ENCODE assay signal across 8 mouse cellular contexts in genomic region chr3:96812395-96813091, GRCm38 (mm10). TPM values are rescaled to one million over a fixed set of nuclear protein-coding genes. Genes with fewer than 3 reads are reported as not detected.
DNase-seq lines count a peak whose midpoint lies in the region; ATAC-seq and TF ChIP-seq lines count a peak whose summit lies in the region.

No protein-coding gene starts in this region.

- peak; percentile 70 for DNase-seq in midbrain, embryonic 10.5 days (ENCODE audit: low spot score)
- peak; percentile 70 for DNase-seq in embryo, embryonic 9.5 days (ENCODE audit: extremely low spot score)
- peak; percentile 35 to 62 for DNase-seq in heart, adult 9 months (ENCODE audit: low spot score in 2 of 2)
- DNase-seq in liver, adult 2 months (ENCODE audit: extremely low read depth, low read depth, low spot score), result peak; percentile 67
- DNase-seq in naive thymus-derived CD4-positive, alpha-beta T cell, adult 2 months (ENCODE audit: low read depth), result peak; percentile 91

- no peak overlapping the region for H3K27ac ChIP-seq in midbrain, embryonic 10.5 days (replicated peaks)
- no peak overlapping the region for H3K27ac ChIP-seq in midbrain, embryonic 15.5 days
- no peak overlapping the region for H3K27ac ChIP-seq in kidney, embryonic 15.5 days
- H3K27ac ChIP-seq in liver, adult 2 months (replicated peaks; ENCODE audit: insufficient read depth, low read depth, low read length), result no peak overlapping the region
- no peak overlapping the region for H3K27ac ChIP-seq in stomach, embryonic 14.5 days (ENCODE audit: low read length)

- H3K79me2 ChIP-seq in liver, adult 2 months (ENCODE audit: control insufficient read depth, insufficient read depth, low read length), result no peaks in the 10 kb centered on the region

- no peaks in the 10 kb centered on the region; the same call in 1 of the 2 replicates for H3K9me3 ChIP-seq in midbrain, embryonic 10.5 days (replicated peaks)
- no peaks in the 10 kb centered on the region for H3K9me3 ChIP-seq in midbrain, embryonic 15.5 days
- no peaks in the 10 kb centered on the region for H3K9me3 ChIP-seq in kidney, embryonic 15.5 days (replicated peaks)
- no peaks in the 10 kb centered on the region for H3K9me3 ChIP-seq in stomach, embryonic 14.5 days (ENCODE audit: control insufficient read depth, low read depth, low read length)

- TF ChIP-seq POLR2A in liver, adult 2 months (IDR thresholded peaks at IDR 0.05; ENCODE audit: extremely low read depth, insufficient read depth, low read length), result no peak

- peaks cover 9% of the 10 kb centered on the region for H3K4me1 ChIP-seq in midbrain, embryonic 10.5 days
- H3K4me1 ChIP-seq in midbrain, embryonic 15.5 days, result peaks cover 6% of the 10 kb centered on the region
- H3K4me1 ChIP-seq in kidney, embryonic 15.5 days, result peaks cover 12% of the 10 kb centered on the region
- no peaks in the 10 kb centered on the region for H3K4me1 ChIP-seq in liver, adult 2 months (ENCODE audit: control insufficient read depth, insufficient read depth, low read length)
- H3K4me1 ChIP-seq in stomach, embryonic 14.5 days (ENCODE audit: control insufficient read depth, insufficient read depth, low read length), result peaks cover 3% of the 10 kb centered on the region; the same call in 1 of the 2 replicates

- H3K4me2 ChIP-seq in midbrain, embryonic 15.5 days, result no peak overlapping the region
- peak overlapping the region; percentile 45 for H3K4me2 ChIP-seq in kidney, embryonic 15.5 days
- H3K4me2 ChIP-seq in stomach, embryonic 14.5 days (replicated peaks; ENCODE audit: low read depth, low read length), result no peak overlapping the region

- no peak overlapping the region for H3K9ac ChIP-seq in midbrain, embryonic 15.5 days
- no peak overlapping the region for H3K9ac ChIP-seq in kidney, embryonic 15.5 days
- H3K9ac ChIP-seq in liver, adult 2 months (ENCODE audit: low read depth, low read length), result peak overlapping the region; percentile 49; the same call in 1 of the 2 replicates
- no peak overlapping the region for H3K9ac ChIP-seq in stomach, embryonic 14.5 days (replicated peaks; ENCODE audit: low read depth, low read length)

- H3K27me3 ChIP-seq in midbrain, embryonic 10.5 days (ENCODE audit: low read depth, poor library complexity, severe bottlenecking), result no peaks in the 10 kb centered on the region
- no peaks in the 10 kb centered on the region for H3K27me3 ChIP-seq in midbrain, embryonic 15.5 days (replicated peaks)
- H3K27me3 ChIP-seq in kidney, embryonic 15.5 days, result 0 out of 2 replicates have a peak, but pooled peaks cover 3% of the 10 kb centered on the region
- no peaks in the 10 kb centered on the region for H3K27me3 ChIP-seq in liver, adult 2 months (ENCODE audit: control insufficient read depth, insufficient read depth, low read length)
- no peaks in the 10 kb centered on the region for H3K27me3 ChIP-seq in stomach, embryonic 14.5 days (ENCODE audit: control insufficient read depth, insufficient read depth, low read length)

- no peaks in the 10 kb centered on the region for H3K36me3 ChIP-seq in midbrain, embryonic 10.5 days
- H3K36me3 ChIP-seq in midbrain, embryonic 15.5 days (replicated peaks), result no peaks in the 10 kb centered on the region
- H3K36me3 ChIP-seq in kidney, embryonic 15.5 days, result no peaks in the 10 kb centered on the region
- no peaks in the 10 kb centered on the region for H3K36me3 ChIP-seq in liver, adult 2 months (ENCODE audit: control insufficient read depth, insufficient read depth, low read length)
- H3K36me3 ChIP-seq in stomach, embryonic 14.5 days (ENCODE audit: control insufficient read depth, insufficient read depth, low read length), result no peaks in the 10 kb centered on the region

- WGBS in midbrain, embryonic 10.5 days, result 47% methylated on average over 20 of the region's 20 CpGs
- 46% methylated on average over 20 of the region's 20 CpGs for WGBS in midbrain, embryonic 15.5 days
- 41% methylated on average over 20 of the region's 20 CpGs for WGBS in kidney, embryonic 15.5 days
- 38% methylated on average over 20 of the region's 20 CpGs for WGBS in liver, adult 2 months
- 33% methylated on average over 20 of the region's 20 CpGs for WGBS in stomach, embryonic 14.5 days

- no peak overlapping the region for H3K4me3 ChIP-seq in midbrain, embryonic 10.5 days
- H3K4me3 ChIP-seq in midbrain, embryonic 15.5 days, result no peak overlapping the region
- H3K4me3 ChIP-seq in kidney, embryonic 15.5 days (replicated peaks), result 0 out of 2 replicates have a peak overlapping the region, but pooled peaks have one; percentile 16
- H3K4me3 ChIP-seq in liver, adult 2 months (ENCODE audit: insufficient read depth, low read depth, low read length), result peak overlapping the region; percentile 9; the same call in 1 of the 2 replicates
- H3K4me3 ChIP-seq in stomach, embryonic 14.5 days (ENCODE audit: low read depth, low read length), result no peak overlapping the region

- peak; percentile 86 for TF ChIP-seq CTCF in liver, adult 2 months (IDR thresholded peaks at IDR 0.05; ENCODE audit: low read depth, low read length)

- ATAC-seq in midbrain, embryonic 15.5 days (replicated peaks), result no peak
- peak; percentile 79 for ATAC-seq in kidney, embryonic 15.5 days (replicated peaks; ENCODE audit: low FRiP score)
- ATAC-seq in stomach, embryonic 14.5 days (ENCODE audit: insufficient number of reproducible peaks, insufficient read depth, low FRiP score, low read depth), result 0 out of 2 replicates have a peak, but pooled peaks have one; percentile 33

RNA-seq across cellular contexts. Expression of gene Pdzk1, which starts 16.5 kb away (rescaled TPM):
- polyA plus RNA-seq in midbrain, embryonic 10.5 days (2016; fragmentation: Nextera tagmentation; extraction: Ambion mirVana), result 0.57 and 1.0 TPM in 2 replicates
- polyA plus RNA-seq in midbrain, embryonic 15.5 days (2015; fragmentation: Nextera tagmentation; extraction: Ambion mirVana), result 0.17 and 0.36 TPM in 2 replicates
- polyA plus RNA-seq in kidney, embryonic 15.5 days (2015; fragmentation: Nextera tagmentation; extraction: Ambion mirVana), result 125 and 138 TPM in 2 replicates
- total RNA-seq in liver, adult 2 months (2014; rRNA removed), result 48.5 and 60.4 TPM in 2 replicates
- polyA plus RNA-seq in liver, adult 2 months (2012; rRNA removed), result 20.1 and 22.7 TPM in 2 replicates
- 0.28 TPM in 1 of 2 replicates, not detected in the other for polyA plus RNA-seq in stomach, embryonic 14.5 days (2014; fragmentation: Nextera tagmentation; extraction: Ambion mirVana)

RNA-seq across cellular contexts. Expression of gene Cd160, which starts 16.6 kb away (rescaled TPM):
- 0.10 and 0.22 TPM in 2 replicates for polyA plus RNA-seq in midbrain, embryonic 10.5 days (2016; fragmentation: Nextera tagmentation; extraction: Ambion mirVana)
- polyA plus RNA-seq in midbrain, embryonic 15.5 days (2015; fragmentation: Nextera tagmentation; extraction: Ambion mirVana), result 0.19 and 0.22 TPM in 2 replicates
- polyA plus RNA-seq in kidney, embryonic 15.5 days (2015; fragmentation: Nextera tagmentation; extraction: Ambion mirVana), result 0.09 and 0.16 TPM in 2 replicates
- 0.37 and 0.67 TPM in 2 replicates for total RNA-seq in liver, adult 2 months (2014; rRNA removed)
- polyA plus RNA-seq in liver, adult 2 months (2012; rRNA removed), result 0.16 and 0.22 TPM in 2 replicates
- polyA plus RNA-seq in stomach, embryonic 14.5 days (2014; fragmentation: Nextera tagmentation; extraction: Ambion mirVana), result 0.31 and 0.32 TPM in 2 replicates

Comparison
In these comparisons a context has a peak if more than half of its experiments do, and no peak if none do; other contexts are left out.
1. H3K4me3 ChIP-seq: peak in kidney, embryonic 15.5 days (single experiment) and liver, adult 2 months (single experiment); none in midbrain, embryonic 10.5 days (single experiment), midbrain, embryonic 15.5 days (single experiment) and stomach, embryonic 14.5 days (single experiment).
2. RNA of gene Pdzk1, which starts 16.5 kb away (polyA plus RNA-seq): 125 to 138 TPM in kidney, embryonic 15.5 days and 20.1 to 22.7 TPM in liver, adult 2 months; 0.57 to 1.0 TPM in midbrain, embryonic 10.5 days, 0.17 to 0.36 TPM in midbrain, embryonic 15.5 days and 0.28 TPM in stomach, embryonic 14.5 days; every median in the first group is over 10 times any median in the second.
3. Peak in every context shown above with its lines, with median percentiles within 50 percentile points of each other: DNase-seq.